Mouse (Mus musculus): ENCODE data around the gene Wdr90.

Wdr90 gene

DNA sequence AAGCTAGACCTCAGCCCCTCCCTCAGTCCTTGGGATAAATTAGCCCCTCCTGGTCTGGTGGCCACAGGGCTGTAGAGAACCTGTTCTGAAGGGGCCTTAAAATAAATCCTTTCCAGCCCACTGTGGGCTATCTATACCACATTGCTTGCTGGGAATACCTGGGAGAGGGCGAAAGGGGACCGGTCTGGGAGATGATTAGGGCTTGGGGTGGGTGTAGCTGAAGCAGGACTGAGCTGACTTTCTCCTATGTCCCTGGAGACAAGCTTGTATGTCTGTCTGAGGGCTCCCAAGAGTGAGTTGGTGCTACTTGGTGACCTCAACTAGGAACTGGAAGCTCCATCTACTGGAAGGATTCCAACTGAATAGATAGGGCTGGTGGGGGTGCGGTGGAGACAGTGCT, 15.7 kb upstream of the Wdr90 start:
- DNase-seq: peak; percentile 17

DNA sequence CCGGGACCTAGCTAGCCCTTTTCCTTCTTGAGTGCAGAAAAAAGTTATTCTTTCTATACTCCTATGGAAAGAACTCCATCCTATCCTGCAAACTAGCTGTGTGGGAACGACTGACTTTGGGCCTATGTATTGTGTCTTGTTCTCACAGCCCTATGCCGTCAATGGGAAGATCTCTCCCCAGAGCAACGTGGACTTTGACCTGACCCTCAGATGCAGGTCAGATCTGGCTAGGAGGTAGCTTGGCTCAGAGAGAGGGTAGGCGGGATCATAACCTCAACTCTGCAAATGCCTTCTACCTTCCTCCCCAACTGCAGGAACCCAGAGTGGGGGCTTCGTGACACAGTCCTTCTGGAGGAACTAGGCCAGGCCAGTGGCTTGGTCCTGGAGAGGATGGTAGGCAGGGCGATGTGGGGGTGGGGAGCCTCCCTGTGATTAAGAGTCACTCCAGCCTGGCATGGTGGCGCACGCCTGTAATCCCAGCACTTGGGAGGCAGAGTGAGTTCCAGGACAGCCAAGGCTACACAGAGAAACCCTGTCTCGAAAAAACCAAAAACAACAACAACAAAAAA, 15.1 kb upstream of the Wdr90 start:
- DNase-seq: peak; percentile 90

DNA sequence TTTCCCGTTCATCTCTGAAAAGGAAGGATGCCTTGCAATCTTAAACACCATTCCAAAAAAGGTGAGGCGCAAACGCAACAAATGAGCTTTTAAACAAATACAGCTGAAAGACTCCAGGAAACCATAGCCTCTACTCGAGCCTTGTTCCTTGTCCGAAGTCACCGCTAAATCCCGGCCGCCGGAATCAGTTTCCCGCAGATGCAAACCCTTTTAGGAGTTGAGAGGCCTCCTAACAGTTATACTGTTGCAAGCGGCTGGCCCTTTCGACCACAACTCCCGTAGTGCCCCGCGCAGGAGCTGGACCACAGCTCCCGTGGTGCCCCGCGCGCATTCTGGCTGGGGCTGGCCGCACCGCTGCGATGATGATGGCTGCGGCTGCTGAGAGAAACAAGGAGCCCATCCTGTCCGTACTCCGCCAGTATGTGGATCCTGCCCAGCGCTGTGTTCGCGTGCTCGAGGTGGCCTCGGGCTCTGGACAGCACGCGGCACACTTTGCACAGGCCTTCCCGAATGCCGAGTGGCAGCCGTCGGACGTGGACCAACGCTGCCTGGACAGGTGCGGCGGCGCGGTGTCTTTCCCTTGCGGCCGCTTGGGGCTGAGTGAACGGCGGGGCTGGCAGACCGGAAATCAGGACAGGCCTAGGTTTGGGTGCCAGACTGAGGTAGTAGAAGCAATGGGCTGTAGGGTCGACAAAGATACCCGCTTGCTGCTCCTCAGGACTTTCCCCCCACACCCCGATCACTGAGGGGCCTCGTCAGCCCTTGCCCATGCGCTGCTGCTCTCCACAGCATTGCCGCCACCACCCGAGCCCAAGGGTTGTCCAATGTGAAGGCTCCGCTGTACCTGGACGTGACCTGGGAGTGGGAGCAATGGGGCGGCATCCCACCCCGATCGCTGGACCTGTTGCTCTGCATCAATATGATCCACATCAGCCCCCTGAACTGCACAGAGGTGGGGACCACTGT, 14.2 kb upstream of the Wdr90 start:
- peak; percentile 92 for DNase-seq

DNA sequence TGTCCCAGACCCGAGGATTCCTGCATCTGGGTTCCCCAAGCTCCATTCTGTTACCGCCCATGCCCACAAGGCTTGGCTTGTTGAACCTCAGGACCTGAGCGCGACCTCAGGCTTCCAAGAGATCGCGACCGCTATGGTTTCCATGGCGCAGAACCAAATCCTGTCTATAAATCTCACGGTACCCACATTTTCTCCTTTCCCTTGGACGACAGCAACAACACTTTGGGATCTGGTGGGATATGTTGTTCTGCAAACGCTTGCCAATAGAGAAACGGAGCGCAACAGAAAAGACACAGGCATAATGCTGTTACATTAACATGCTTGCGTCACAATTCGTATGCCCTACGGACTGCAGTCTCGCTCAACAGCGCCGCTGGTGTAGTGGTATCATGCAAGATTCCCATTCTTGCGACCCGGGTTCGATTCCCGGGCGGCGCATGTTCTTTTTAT, 13.4 kb upstream of the Wdr90 start, which contains the start of gene Mettl26:
TSS of gene Mettl26 (plus strand) at position 354 of the 450 bp plus-strand sequence.
- peak; percentile 94 for DNase-seq

DNA sequence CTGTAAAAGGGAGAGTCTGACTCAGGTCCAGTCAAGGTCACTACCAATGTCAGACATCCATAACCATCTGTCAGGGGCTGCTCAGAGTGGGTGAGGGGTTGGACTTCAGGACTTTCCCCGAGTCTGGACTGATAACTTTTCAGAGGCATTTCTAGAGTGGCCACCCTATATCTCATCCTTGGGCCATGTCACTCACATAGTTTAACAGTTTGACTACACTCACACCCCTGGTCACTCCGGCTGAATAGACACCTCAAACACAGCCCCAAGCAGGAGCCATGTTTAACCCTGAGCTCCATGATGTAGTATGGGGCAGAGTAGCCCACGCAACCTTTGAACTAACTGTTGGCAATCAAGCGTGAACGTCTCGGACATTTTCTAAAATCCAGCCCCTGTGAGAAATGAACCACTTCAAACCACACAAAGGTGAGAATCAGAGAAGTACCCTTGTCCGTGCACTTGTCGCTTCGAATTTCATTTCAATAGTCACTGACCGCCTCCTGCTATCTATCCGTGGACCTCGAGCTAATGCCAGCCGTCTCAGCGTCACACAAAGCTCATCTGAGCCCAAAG, 12.9 kb upstream of the Wdr90 start:
- DNase-seq: peak; percentile 81

DNA sequence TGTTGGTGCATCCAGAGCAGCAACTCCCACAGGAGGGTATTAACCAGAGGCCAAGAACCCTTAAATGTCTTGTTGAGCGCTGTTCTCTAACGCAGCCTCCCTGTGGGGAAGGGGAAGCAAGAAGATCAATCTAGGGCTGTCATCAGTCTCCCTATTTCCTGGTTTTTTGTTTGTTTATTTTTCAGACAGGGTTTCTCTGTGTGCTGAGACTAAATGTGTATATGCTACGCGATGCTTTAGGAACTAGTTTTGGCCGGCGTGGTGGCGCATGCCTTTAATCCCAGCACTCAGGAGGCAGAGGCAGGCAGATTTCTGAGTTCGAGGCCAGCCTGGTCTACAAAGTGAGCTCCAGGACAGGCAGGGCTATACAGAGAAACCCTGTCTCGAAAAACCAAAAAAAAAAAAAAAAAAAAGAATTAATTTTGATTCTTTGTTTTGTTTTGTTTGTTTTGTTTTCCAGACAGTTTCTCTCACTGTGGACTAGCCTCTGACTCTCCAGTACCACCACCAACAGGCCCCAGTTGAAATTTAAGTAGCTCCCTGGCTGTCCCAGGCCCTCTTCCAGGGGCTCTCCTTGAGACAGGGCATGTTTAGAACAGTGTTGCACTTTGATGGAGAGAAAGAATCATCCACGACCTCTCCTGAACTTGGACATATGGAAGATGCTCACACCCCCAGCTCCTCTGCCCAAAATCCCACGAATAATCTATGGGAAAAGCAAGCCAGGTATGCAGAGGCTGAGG, 12.3 kb upstream of the Wdr90 start:
- no peak for DNase-seq

GRCm38 (mm10) chr17:25872676-25873075, 11.4 kb upstream of the Wdr90 start:
- peak; percentile 86 for DNase-seq

- DNase-seq: peak; percentile 69
These were observed 10.3 kb upstream of the Wdr90 start for GRCm38 (mm10) chr17:25871566-25871965.

- DNase-seq: no peak
These were observed 8.7 kb upstream of the Wdr90 start for GRCm38 (mm10) chr17:25869954-25870353.

GRCm38 (mm10) chr17:25869498-25869897, 8.2 kb upstream of the Wdr90 start:
- peak; percentile 21 for DNase-seq

DNA sequence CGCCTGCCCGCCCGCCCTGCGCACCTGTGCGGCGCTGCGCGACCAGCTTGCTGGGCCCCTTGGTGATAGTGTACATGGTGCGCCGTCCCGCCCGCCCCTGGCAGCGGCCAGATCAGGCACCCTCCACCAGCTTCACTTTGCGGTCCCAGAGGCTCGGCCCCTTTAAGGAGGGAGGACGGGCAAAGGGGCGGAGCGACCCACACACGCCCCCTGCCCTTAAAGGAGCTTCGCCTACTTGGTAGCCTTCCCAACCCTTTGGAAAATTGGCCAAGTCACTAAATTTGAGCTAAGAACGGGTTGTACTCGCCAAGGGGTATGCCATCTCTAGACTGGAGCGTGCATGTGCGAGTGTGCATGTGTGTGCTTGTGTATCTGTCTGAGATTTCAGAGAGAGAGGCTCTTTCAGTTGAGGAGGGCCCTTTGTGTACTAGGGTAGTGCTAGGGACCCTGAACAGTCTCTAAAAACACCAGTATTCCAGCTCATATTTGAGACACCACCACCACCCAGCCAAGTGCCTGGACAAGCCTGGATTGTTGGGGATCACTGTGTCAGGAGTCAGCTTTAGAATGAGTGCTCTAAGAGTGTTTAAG, 7.4 kb upstream of the Wdr90 start, which contains the start of gene Mcrip2:
TSS of gene Mcrip2 (minus strand) at position 164 of the 591 bp plus-strand sequence.
- peak; percentile 94 for DNase-seq

GRCm38 (mm10) chr17:25867836-25868600, 6.7 kb upstream of the Wdr90 start:
- peak; percentile 85 for DNase-seq

DNA sequence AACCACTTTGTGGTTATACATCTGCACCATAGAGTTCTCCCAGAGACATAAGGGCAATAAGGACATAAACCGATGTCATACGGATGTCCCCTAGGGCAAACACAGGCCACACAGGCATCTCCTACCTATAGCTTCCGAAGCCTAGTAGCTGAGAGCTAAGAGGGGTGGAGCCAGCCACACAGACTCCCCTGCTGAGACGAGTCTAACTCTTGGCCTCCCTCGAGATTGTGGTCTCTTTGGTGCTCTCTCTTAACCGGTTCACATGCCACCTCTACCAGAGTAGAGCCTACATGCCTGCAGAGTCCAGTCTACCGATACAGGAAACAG, 6.2 kb upstream of the Wdr90 start:
- no peak for DNase-seq

DNA sequence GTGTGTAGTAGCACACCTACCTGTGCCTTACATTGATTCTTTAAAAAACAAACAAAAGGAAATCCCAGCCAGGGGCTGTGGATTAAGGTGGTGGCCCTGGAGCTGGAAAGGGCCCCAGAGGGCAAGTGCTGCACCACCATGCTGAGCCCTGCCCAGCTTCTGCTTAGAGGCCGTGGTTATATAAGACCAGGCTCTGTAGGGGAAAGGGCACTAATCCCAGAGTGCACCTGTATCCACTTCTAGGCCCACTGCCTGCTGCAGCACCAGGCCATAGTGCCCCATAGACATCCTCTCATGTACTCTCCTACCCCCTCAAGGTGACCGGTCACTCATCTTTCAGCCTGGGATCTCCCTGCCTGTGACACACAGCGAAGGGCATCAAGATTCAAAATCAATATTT, 4.9 kb upstream of the Wdr90 start:
- peak; percentile 85 for DNase-seq

GRCm38 (mm10) chr17:25865288-25865687, 4.0 kb upstream of the Wdr90 start:
- DNase-seq: peak; percentile 31

DNA sequence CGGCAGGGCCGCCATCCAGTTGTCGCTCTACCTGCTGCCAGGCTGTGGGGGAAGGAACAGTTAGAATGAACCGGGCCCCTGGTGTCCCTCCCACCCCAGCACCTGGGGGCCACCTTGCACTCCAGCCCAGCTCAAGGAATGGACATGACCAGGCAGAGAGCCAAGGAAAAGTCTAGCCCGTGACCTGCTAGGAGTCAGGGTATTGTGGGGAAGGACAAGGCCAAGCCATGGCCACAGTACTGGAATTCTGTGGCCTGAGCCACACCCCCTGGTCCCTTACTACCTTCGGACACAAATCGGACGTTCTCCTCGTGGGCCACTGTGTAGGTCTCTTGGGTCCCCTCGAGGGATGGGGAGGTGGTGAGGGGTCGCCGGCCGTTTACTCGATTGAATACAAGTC, 3.0 kb upstream of the Wdr90 start:
- peak; percentile 58 for DNase-seq

GRCm38 (mm10) chr17:25863681-25864080, 2.4 kb upstream of the Wdr90 start:
- DNase-seq: peak; percentile 75

GRCm38 (mm10) chr17:25861704-25862612, 657 bp upstream of the Wdr90 start:
- DNase-seq: peak; percentile 62

GRCm38 (mm10) chr17:25860229-25860628, 1.1 kb downstream of the Wdr90 start:
- no peak for DNase-seq

- peak; percentile 97 for DNase-seq
These were observed 16.9 kb downstream of the Wdr90 start, which contains the start of gene Rhot2 for GRCm38 (mm10) chr17:25844396-25844901. Gene Rhot2, minus strand, starts transcription at chr17:25844851.

Measured in kidney, adult 9 months (tissue).